Mouse (Mus musculus): ENCODE results near the gene Efna3. TPM values are rescaled to one million over a fixed set of nuclear protein-coding genes. Genes with fewer than 3 reads are reported as not detected.

Gene Efna3
- polyA plus RNA-seq (2015; fragmentation: Nextera tagmentation; extraction: Ambion mirVana), result 55.3 and 55.8 TPM in 2 replicates

- Histone ChIP-seq H3K4me3 (replicated peaks; ENCODE audit: low read length) (peak within 1 kb of the TSS; percentile 52), H3K4me2 (ENCODE audit: low read length) (peak within 1 kb of the TSS; percentile 86), H3K9ac (replicated peaks; ENCODE audit: low read depth, low read length) (peak within 1 kb of the TSS; percentile 67), H3K9me3 (ENCODE audit: control insufficient read depth, low read length) (no peaks in the 10 kb centered on the region), H3K27ac (ENCODE audit: low read length) (peak within 1 kb of the TSS; percentile 83), H3K4me1 (replicated peaks; ENCODE audit: control insufficient read depth, insufficient read depth, low read length) (peaks cover 39% of the 10 kb centered on the region), H3K36me3 (ENCODE audit: control insufficient read depth, insufficient read depth) (no peaks in the 10 kb centered on the region), H3K27me3 (replicated peaks; ENCODE audit: control insufficient read depth, insufficient read depth, low read length) (peaks cover 17% of the 10 kb centered on the region)
- peak; percentile 51 for ATAC-seq
- WGBS, result under 1% methylated on average over 50 of the region's 53 CpGs
These were observed at the start of gene Efna3 for GRCm38 (mm10) chr3:89322514-89323165. Gene Efna3, minus strand, starts transcription at chr3:89322965.

GRCm38 (mm10) chr3:89367338-89367737 lies 44.6 kb upstream of the Efna3 start:
- Histone ChIP-seq H3K9ac (replicated peaks; ENCODE audit: low read depth, low read length) (no peak overlapping the region), H3K27me3 (replicated peaks; ENCODE audit: control insufficient read depth, insufficient read depth, low read length) (no peaks in the 10 kb centered on the region), H3K36me3 (ENCODE audit: control insufficient read depth, insufficient read depth) (no peaks in the 10 kb centered on the region), H3K4me1 (replicated peaks; ENCODE audit: control insufficient read depth, insufficient read depth, low read length) (no peaks in the 10 kb centered on the region), H3K4me2 (ENCODE audit: low read length) (no peak overlapping the region), H3K9me3 (ENCODE audit: control insufficient read depth, low read length) (no peaks in the 10 kb centered on the region), H3K27ac (ENCODE audit: low read length) (no peak overlapping the region), H3K4me3 (replicated peaks; ENCODE audit: low read length) (no peak overlapping the region)
- no peak for ATAC-seq
- WGBS, result 73% methylated on average over 11 of the region's 11 CpGs

- Histone ChIP-seq H3K9me3 (ENCODE audit: control insufficient read depth, low read length) (no peaks in the 10 kb centered on the region), H3K9ac (replicated peaks; ENCODE audit: low read depth, low read length) (no peak overlapping the region), H3K27ac (ENCODE audit: low read length) (no peak overlapping the region), H3K4me1 (replicated peaks; ENCODE audit: control insufficient read depth, insufficient read depth, low read length) (no peaks in the 10 kb centered on the region), H3K4me3 (replicated peaks; ENCODE audit: low read length) (no peak overlapping the region), H3K36me3 (ENCODE audit: control insufficient read depth, insufficient read depth) (no peaks in the 10 kb centered on the region), H3K4me2 (ENCODE audit: low read length) (no peak overlapping the region), H3K27me3 (replicated peaks; ENCODE audit: control insufficient read depth, insufficient read depth, low read length) (no peaks in the 10 kb centered on the region)
- 77% methylated on average over 20 of the region's 20 CpGs for WGBS
- ATAC-seq, result no peak
These were observed 43.0 kb upstream of the Efna3 start for GRCm38 (mm10) chr3:89365486-89366414.

- H3K27me3 ChIP-seq (replicated peaks; ENCODE audit: control insufficient read depth, insufficient read depth, low read length), result no peaks in the 10 kb centered on the region
- WGBS, result 81% methylated on average over 11 of the region's 11 CpGs
- H3K9ac ChIP-seq (replicated peaks; ENCODE audit: low read depth, low read length), result no peak within 1 kb of the TSS
These were observed 42.4 kb upstream of the Efna3 start, which contains the start of gene Dcst1 for GRCm38 (mm10) chr3:89365153-89365485. Gene Dcst1, minus strand, starts transcription at chr3:89365253.

GRCm38 (mm10) chr3:89364631-89365030 lies 41.9 kb upstream of the Efna3 start:
- no peaks in the 10 kb centered on the region for H3K4me1 ChIP-seq (replicated peaks; ENCODE audit: control insufficient read depth, insufficient read depth, low read length)
- 49% methylated on average over 8 of the region's 8 CpGs for WGBS
- H3K27ac ChIP-seq (ENCODE audit: low read length), result no peak overlapping the region
- H3K36me3 ChIP-seq (ENCODE audit: control insufficient read depth, insufficient read depth), result no peaks in the 10 kb centered on the region
- H3K9ac ChIP-seq (replicated peaks; ENCODE audit: low read depth, low read length), result no peak overlapping the region
- H3K27me3 ChIP-seq (replicated peaks; ENCODE audit: control insufficient read depth, insufficient read depth, low read length), result no peaks in the 10 kb centered on the region
- no peaks in the 10 kb centered on the region for H3K9me3 ChIP-seq (ENCODE audit: control insufficient read depth, low read length)
- no peak for ATAC-seq
- no peak overlapping the region for H3K4me2 ChIP-seq (ENCODE audit: low read length)
- no peak overlapping the region for H3K4me3 ChIP-seq (replicated peaks; ENCODE audit: low read length)

More at GRCm38 (mm10) chr3:89365153-89365485, 42.4 kb upstream of the Efna3 start, which contains the start of gene Dcst1:
- H3K36me3 ChIP-seq (ENCODE audit: control insufficient read depth, insufficient read depth), result no peaks in the 10 kb centered on the region
- no peaks in the 10 kb centered on the region for H3K9me3 ChIP-seq (ENCODE audit: control insufficient read depth, low read length)
- H3K27ac ChIP-seq (ENCODE audit: low read length), result no peak within 1 kb of the TSS
- no peak within 1 kb of the TSS for H3K4me2 ChIP-seq (ENCODE audit: low read length)
- H3K4me1 ChIP-seq (replicated peaks; ENCODE audit: control insufficient read depth, insufficient read depth, low read length), result no peaks in the 10 kb centered on the region
- no peak for ATAC-seq
- no peak within 1 kb of the TSS for H3K4me3 ChIP-seq (replicated peaks; ENCODE audit: low read length)

- ATAC-seq, result no peak
- no peaks in the 10 kb centered on the region for H3K4me1 ChIP-seq (replicated peaks; ENCODE audit: control insufficient read depth, insufficient read depth, low read length)
- no peaks in the 10 kb centered on the region for H3K9me3 ChIP-seq (ENCODE audit: control insufficient read depth, low read length)
- H3K27ac ChIP-seq (ENCODE audit: low read length), result no peak within 1 kb of the TSS
- no peaks in the 10 kb centered on the region for H3K27me3 ChIP-seq (replicated peaks; ENCODE audit: control insufficient read depth, insufficient read depth, low read length)
- WGBS, result 86% methylated on average over 7 of the region's 7 CpGs
- H3K9ac ChIP-seq (replicated peaks; ENCODE audit: low read depth, low read length), result no peak within 1 kb of the TSS
- no peaks in the 10 kb centered on the region for H3K36me3 ChIP-seq (ENCODE audit: control insufficient read depth, insufficient read depth)
- H3K4me3 ChIP-seq (replicated peaks; ENCODE audit: low read length), result no peak within 1 kb of the TSS
- H3K4me2 ChIP-seq (ENCODE audit: low read length), result no peak within 1 kb of the TSS
These were observed 38.9 kb upstream of the Efna3 start, which contains the start of gene Dcst2 for GRCm38 (mm10) chr3:89361675-89362074. Gene Dcst2, plus strand, starts transcription at chr3:89361975.

GRCm38 (mm10) chr3:89360237-89360636 lies 37.5 kb upstream of the Efna3 start:
- Histone ChIP-seq H3K9ac (replicated peaks; ENCODE audit: low read depth, low read length) (no peak overlapping the region), H3K9me3 (ENCODE audit: control insufficient read depth, low read length) (no peaks in the 10 kb centered on the region), H3K4me2 (ENCODE audit: low read length) (no peak overlapping the region), H3K27me3 (replicated peaks; ENCODE audit: control insufficient read depth, insufficient read depth, low read length) (no peaks in the 10 kb centered on the region), H3K4me1 (replicated peaks; ENCODE audit: control insufficient read depth, insufficient read depth, low read length) (no peaks in the 10 kb centered on the region), H3K4me3 (replicated peaks; ENCODE audit: low read length) (no peak overlapping the region), H3K36me3 (ENCODE audit: control insufficient read depth, insufficient read depth) (no peaks in the 10 kb centered on the region), H3K27ac (ENCODE audit: low read length) (no peak overlapping the region)
- WGBS, result 67% methylated on average over 3 of the region's 3 CpGs
- no peak for ATAC-seq

- 75% methylated on average over 6 of the region's 6 CpGs for WGBS
- H3K9me3 ChIP-seq (ENCODE audit: control insufficient read depth, low read length), result no peaks in the 10 kb centered on the region
- no peaks in the 10 kb centered on the region for H3K27me3 ChIP-seq (replicated peaks; ENCODE audit: control insufficient read depth, insufficient read depth, low read length)
- H3K4me1 ChIP-seq (replicated peaks; ENCODE audit: control insufficient read depth, insufficient read depth, low read length), result no peaks in the 10 kb centered on the region; the same call in 1 of the 2 replicates
- no peak overlapping the region for H3K27ac ChIP-seq (ENCODE audit: low read length)
- H3K36me3 ChIP-seq (ENCODE audit: control insufficient read depth, insufficient read depth), result no peaks in the 10 kb centered on the region
- H3K4me2 ChIP-seq (ENCODE audit: low read length), result no peak overlapping the region
- ATAC-seq, result no peak
- no peak overlapping the region for H3K9ac ChIP-seq (replicated peaks; ENCODE audit: low read depth, low read length)
- H3K4me3 ChIP-seq (replicated peaks; ENCODE audit: low read length), result no peak overlapping the region
These were observed 36.9 kb upstream of the Efna3 start for GRCm38 (mm10) chr3:89359630-89360029.

- ATAC-seq, result no peak
- Histone ChIP-seq H3K27me3 (replicated peaks; ENCODE audit: control insufficient read depth, insufficient read depth, low read length) (no peaks in the 10 kb centered on the region), H3K36me3 (ENCODE audit: control insufficient read depth, insufficient read depth) (no peaks in the 10 kb centered on the region)
These were observed 33.3 kb upstream of the Efna3 start for GRCm38 (mm10) chr3:89356029-89356428.

More at GRCm38 (mm10) chr3:89356029-89356428, 33.3 kb upstream of the Efna3 start:
- H3K4me2 ChIP-seq (ENCODE audit: low read length), result no peak overlapping the region
- no peak overlapping the region for H3K9ac ChIP-seq (replicated peaks; ENCODE audit: low read depth, low read length)
- WGBS, result 67% methylated on average over 9 of the region's 9 CpGs
- H3K27ac ChIP-seq (ENCODE audit: low read length), result no peak overlapping the region
- H3K9me3 ChIP-seq (ENCODE audit: control insufficient read depth, low read length), result no peaks in the 10 kb centered on the region
- no peak overlapping the region for H3K4me3 ChIP-seq (replicated peaks; ENCODE audit: low read length)
- no peaks in the 10 kb centered on the region; the same call in 1 of the 2 replicates for H3K4me1 ChIP-seq (replicated peaks; ENCODE audit: control insufficient read depth, insufficient read depth, low read length)
